Mouse (Mus musculus) limb, embryonic 11.5 days (tissue): ENCODE data around the gene Mbd5. TPM values are rescaled to one million over a fixed set of nuclear protein-coding genes. Genes with fewer than 3 reads are reported as not detected.

ENCODE experiments used
- polyA plus RNA-seq: library from polyadenylated mRNA; unstranded; fragments of >200 nt; fragmentation: Nextera tagmentation; extraction: Ambion mirVana; gene quantifications from 2 replicates; pipeline ENCODE4 v1.2.1, GENCODE M21; 2014

Mbd5 gene
- polyA plus RNA-seq, 1 experiment from 2014 or later = 32.9 TPM

Other genes starting within 250 kb of the Mbd5 start
- gene Acvr2a, start 135.4 kb upstream of the Mbd5 start, polyA plus RNA-seq = 21.2 and 23.3 TPM in 2 replicates
- gene Orc4, start 769 bp downstream of the Mbd5 start, polyA plus RNA-seq = 141 and 146 TPM in 2 replicates